Mouse (Mus musculus): ENCODE data around the gene Abhd14b. TPM values are rescaled to one million over a fixed set of nuclear protein-coding genes. Genes with fewer than 3 reads are reported as not detected.

The Abhd14b gene
- total RNA-seq, 2 experiments from 2014 or later = 4.5 to 5.0 TPM

GRCm38 (mm10) chr9:106460401-106461025, 13.3 kb downstream of the Abhd14b start:
- DNase-seq = no peak

GRCm38 (mm10) chr9:106461026-106461415, 13.8 kb downstream of the Abhd14b start:
- DNase-seq = no peak

GRCm38 (mm10) chr9:106461641-106462429, 14.6 kb downstream of the Abhd14b start:
- no peak for DNase-seq

- DNase-seq = no peak
These were observed 15.2 kb downstream of the Abhd14b start for GRCm38 (mm10) chr9:106462430-106462800.

- no peak for DNase-seq
These were observed 16.1 kb downstream of the Abhd14b start for GRCm38 (mm10) chr9:106463122-106464063.

GRCm38 (mm10) chr9:106464751-106465541, 17.7 kb downstream of the Abhd14b start:
- peak; percentile 68 for DNase-seq

- DNase-seq = no peak
These were observed 18.4 kb downstream of the Abhd14b start, which contains the start of gene Gpr62 for GRCm38 (mm10) chr9:106465571-106466200. Gene Gpr62 (minus strand): TSS chr9:106465938.

- no peak for DNase-seq
These were observed 19.5 kb downstream of the Abhd14b start for GRCm38 (mm10) chr9:106466721-106467120.

GRCm38 (mm10) chr9:106467746-106468145, 20.5 kb downstream of the Abhd14b start:
- no peak for DNase-seq

- DNase-seq = no peak
These were observed 22.1 kb downstream of the Abhd14b start for GRCm38 (mm10) chr9:106469317-106469716.

GRCm38 (mm10) chr9:106469776-106470175, 22.5 kb downstream of the Abhd14b start:
- no peak for DNase-seq

- no peak for DNase-seq
These were observed 23.9 kb downstream of the Abhd14b start for GRCm38 (mm10) chr9:106470991-106471750.

GRCm38 (mm10) chr9:106471892-106472291, 24.6 kb downstream of the Abhd14b start:
- DNase-seq = peak; percentile 75

- DNase-seq = no peak
These were observed 25.1 kb downstream of the Abhd14b start for GRCm38 (mm10) chr9:106472321-106472720.

GRCm38 (mm10) chr9:106473081-106473752, 26.0 kb downstream of the Abhd14b start:
- DNase-seq = no peak

GRCm38 (mm10) chr9:106473753-106474105, 26.5 kb downstream of the Abhd14b start:
- DNase-seq = no peak

- peak; percentile 86 for DNase-seq
These were observed 27.2 kb downstream of the Abhd14b start for GRCm38 (mm10) chr9:106474456-106474855.

- peak; percentile 48 for DNase-seq
These were observed 27.8 kb downstream of the Abhd14b start for GRCm38 (mm10) chr9:106475046-106475445.

GRCm38 (mm10) chr9:106475663-106476001, 28.4 kb downstream of the Abhd14b start, which contains the start of gene Rrp9:
Gene Rrp9 (plus strand): TSS chr9:106475963.
- DNase-seq = no peak
